Mouse (Mus musculus) neural tube, embryonic 11.5 days (tissue): ENCODE measurements around the gene Klk1. TPM values are rescaled to one million over a fixed set of nuclear protein-coding genes. Genes with fewer than 3 reads are reported as not detected.
"Not testable (repeated sequence)": the region's sequence is repeated elsewhere in the genome, so short reads cannot be mapped to it uniquely, and the experiment has no call there.

Experiments used
- ATAC-seq: fragments of 200-750 bp; cut with Nextera tagmentation; 2 replicates; pipeline ENCODE4 v1.8.0; 2017; ENCODE audit warnings: moderate number of reproducible peaks, mild to moderate bottlenecking, moderate TSS enrichment, moderate library complexity; ENCODE audit not compliant: insufficient read depth, low FRiP score, low TSS enrichment
- DNase-seq: peaks from one replicate; pipeline ENCODE4 v3.0.0-alpha.2; 2015; ENCODE audit warnings: low spot score
- H3K27ac ChIP-seq: fragments of 300-500 bp; sonication (generic); 2 replicates; pipeline ENCODE4 v1.5.1; 2014; ENCODE audit warnings: low read depth, mild to moderate bottlenecking, low read length
- H3K27me3 ChIP-seq: fragments of 300-500 bp; sonication (generic); 2 replicates; pipeline ENCODE4 v1.6.1; 2014; ENCODE audit warnings: mild to moderate bottlenecking, low read length, mixed read lengths; ENCODE audit not compliant: control insufficient read depth, insufficient read depth
- H3K36me3 ChIP-seq: fragments of 300-500 bp; sonication (generic); 2 replicates; pipeline ENCODE4 v1.6.1; 2014; ENCODE audit warnings: mild to moderate bottlenecking, low read length, moderate library complexity, mixed read lengths; ENCODE audit not compliant: control insufficient read depth, insufficient read depth
- H3K4me1 ChIP-seq: fragments of 300-500 bp; sonication (generic); 2 replicates; pipeline ENCODE4 v1.6.1; 2014; ENCODE audit warnings: low read length, mixed read lengths; ENCODE audit not compliant: control insufficient read depth, insufficient read depth
- H3K4me2 ChIP-seq: fragments of 300-500 bp; sonication (generic); 2 replicates; pipeline ENCODE4 v1.6.1; 2014; ENCODE audit warnings: low read depth, mild to moderate bottlenecking, moderate library complexity
- H3K4me3 ChIP-seq: fragments of 300-500 bp; sonication (generic); 2 replicates; pipeline ENCODE4 v1.5.1; 2014; ENCODE audit warnings: low read depth, low read length
- H3K9ac ChIP-seq: fragments of 300-500 bp; sonication (generic); 2 replicates; pipeline ENCODE4 v1.6.1; 2014; ENCODE audit warnings: mild to moderate bottlenecking, low read length
- H3K9me3 ChIP-seq: fragments of 300-500 bp; sonication (generic); 2 replicates; pipeline ENCODE4 v1.6.1; 2016; ENCODE audit warnings: low read length; ENCODE audit not compliant: control insufficient read depth
- WGBS: fragments of 180-500 bp; shearing (Covaris S2); extraction: QIAGEN DNeasy Blood & Tissue Kit; methylation state at CpG from one replicate; pipeline ENCODE4 v1.1.7; 2014; 5-methylcytosine and 5-hydroxymethylcytosine counted together
- polyA plus RNA-seq: library from polyadenylated mRNA; unstranded; fragments of >200 nt; fragmentation: Nextera tagmentation; extraction: Ambion mirVana; gene quantifications from 2 replicates; pipeline ENCODE4 v1.2.1, GENCODE M21; 2014

The Klk1 gene
- polyA plus RNA-seq, 1 experiment from 2014 or later, result not detected

GRCm38 (mm10) chr7:44221601-44222000 lies 3.6 kb upstream of the Klk1 start:
- DNase-seq, H3K4me1 ChIP-seq, H3K27me3 ChIP-seq, H3K36me3 ChIP-seq, H3K4me3 ChIP-seq, H3K27ac ChIP-seq, H3K4me2 ChIP-seq, H3K9me3 ChIP-seq, H3K9ac ChIP-seq, ATAC-seq: not testable (repeated sequence)
- 75% methylated on average over 8 of the region's 10 CpGs for WGBS

- not testable (repeated sequence) for H3K9ac ChIP-seq, H3K27me3 ChIP-seq, DNase-seq, H3K36me3 ChIP-seq, H3K4me1 ChIP-seq, H3K9me3 ChIP-seq, ATAC-seq, H3K27ac ChIP-seq, H3K4me2 ChIP-seq, H3K4me3 ChIP-seq
- WGBS, result 82% methylated on average over 6 of the region's 6 CpGs
These were observed 2.8 kb upstream of the Klk1 start for GRCm38 (mm10) chr7:44222335-44222734.

- Histone ChIP-seq H3K4me1 (no peaks in the 10 kb centered on the region), H3K4me2 (no peak within 1 kb of the TSS), H3K9ac (no peak within 1 kb of the TSS), H3K27me3 (no peaks in the 10 kb centered on the region), H3K36me3 (no peaks in the 10 kb centered on the region), H3K4me3 (no peak within 1 kb of the TSS), H3K9me3 (no peaks in the 10 kb centered on the region), H3K27ac (no peak within 1 kb of the TSS)
- WGBS, result 88% methylated on average over 3 of the region's 3 CpGs
- ATAC-seq (no peak), DNase-seq (no peak)
These were observed 10.7 kb downstream of the Klk1 start, which contains the start of gene Gm36864 for GRCm38 (mm10) chr7:44235909-44236308. Gm36864 (plus strand) TSS chr7:44236177.

- Histone ChIP-seq H3K27ac (no peak overlapping the region), H3K36me3 (no peaks in the 10 kb centered on the region), H3K4me3 (no peak overlapping the region), H3K4me1 (no peaks in the 10 kb centered on the region), H3K9ac (no peak overlapping the region), H3K27me3 (no peaks in the 10 kb centered on the region), H3K9me3 (no peaks in the 10 kb centered on the region), H3K4me2 (no peak overlapping the region)
- ATAC-seq (no peak), DNase-seq (no peak)
- WGBS, result 55% methylated on average over 2 of the region's 2 CpGs
These were observed 14.8 kb downstream of the Klk1 start for GRCm38 (mm10) chr7:44239913-44240312.

- Histone ChIP-seq H3K4me2 (no peak overlapping the region), H3K27ac (no peak overlapping the region), H3K4me3 (no peak overlapping the region), H3K4me1 (peaks cover 3% of the 10 kb centered on the region), H3K27me3 (no peaks in the 10 kb centered on the region), H3K9ac (no peak overlapping the region), H3K9me3 (no peaks in the 10 kb centered on the region), H3K36me3 (no peaks in the 10 kb centered on the region)
- ATAC-seq (no peak), DNase-seq (no peak)
- WGBS, result 58% methylated on average over 1 of the region's 1 CpGs
These were observed 15.6 kb downstream of the Klk1 start for GRCm38 (mm10) chr7:44240712-44241111.

- H3K36me3 ChIP-seq, result no peaks in the 10 kb centered on the region
- no peak overlapping the region for H3K4me2 ChIP-seq
- no peak overlapping the region for H3K9ac ChIP-seq
- H3K4me3 ChIP-seq, result no peak overlapping the region
- DNase-seq (no peak), ATAC-seq (no peak)
- H3K4me1 ChIP-seq, result peaks cover 3% of the 10 kb centered on the region
- H3K27me3 ChIP-seq, result no peaks in the 10 kb centered on the region
- 86% methylated on average over 2 of the region's 2 CpGs for WGBS
- H3K27ac ChIP-seq, result no peak overlapping the region
- H3K9me3 ChIP-seq, result no peaks in the 10 kb centered on the region
These were observed 16.0 kb downstream of the Klk1 start for GRCm38 (mm10) chr7:44241163-44241562.

GRCm38 (mm10) chr7:44244080-44244479 lies 18.9 kb downstream of the Klk1 start:
- DNase-seq, result no peak
- 53% methylated on average over 1 of the region's 1 CpGs for WGBS
- no peak overlapping the region for H3K27ac ChIP-seq
- H3K4me1 ChIP-seq, result peaks cover 10% of the 10 kb centered on the region
- ATAC-seq, result no peak
- H3K9me3 ChIP-seq, result no peaks in the 10 kb centered on the region
- H3K36me3 ChIP-seq, result peaks cover 2% of the 10 kb centered on the region
- no peak overlapping the region for H3K9ac ChIP-seq
- no peak overlapping the region for H3K4me3 ChIP-seq
- H3K27me3 ChIP-seq, result no peaks in the 10 kb centered on the region
- no peak overlapping the region for H3K4me2 ChIP-seq

GRCm38 (mm10) chr7:44246055-44246983 lies 21.2 kb downstream of the Klk1 start, which contains the start of the genes 1700028J19Rik and 2410002F23Rik:
1700028J19Rik (minus strand) TSS chr7:44246695.
2410002F23Rik (plus strand) TSS chr7:44246722.
- WGBS, result under 1% methylated on average over 62 of the region's 62 CpGs
- ATAC-seq, result peak; percentile 81

More at GRCm38 (mm10) chr7:44246055-44246983, 21.2 kb downstream of the Klk1 start, which contains the start of the genes 1700028J19Rik and 2410002F23Rik:
- H3K27me3 ChIP-seq, result no peaks in the 10 kb centered on the region
- peak within 1 kb of the TSS; percentile 84 for H3K27ac ChIP-seq
- peaks cover 16% of the 10 kb centered on the region for H3K36me3 ChIP-seq
- H3K4me2 ChIP-seq, result peak within 1 kb of the TSS; percentile 75
- peak within 1 kb of the TSS; percentile 94 for H3K9ac ChIP-seq
- peaks cover 10% of the 10 kb centered on the region for H3K4me1 ChIP-seq
- peak; percentile 93 for DNase-seq
- H3K9me3 ChIP-seq, result no peaks in the 10 kb centered on the region
- peak within 1 kb of the TSS; percentile 90 for H3K4me3 ChIP-seq
